Mouse (Mus musculus): ENCODE results near the gene Skil. TPM values are rescaled to one million over a fixed set of nuclear protein-coding genes. Genes with fewer than 3 reads are reported as not detected.

The Skil gene
- polyA plus RNA-seq, 1 experiment from 2014 or later, result 29.9 TPM

DNA sequence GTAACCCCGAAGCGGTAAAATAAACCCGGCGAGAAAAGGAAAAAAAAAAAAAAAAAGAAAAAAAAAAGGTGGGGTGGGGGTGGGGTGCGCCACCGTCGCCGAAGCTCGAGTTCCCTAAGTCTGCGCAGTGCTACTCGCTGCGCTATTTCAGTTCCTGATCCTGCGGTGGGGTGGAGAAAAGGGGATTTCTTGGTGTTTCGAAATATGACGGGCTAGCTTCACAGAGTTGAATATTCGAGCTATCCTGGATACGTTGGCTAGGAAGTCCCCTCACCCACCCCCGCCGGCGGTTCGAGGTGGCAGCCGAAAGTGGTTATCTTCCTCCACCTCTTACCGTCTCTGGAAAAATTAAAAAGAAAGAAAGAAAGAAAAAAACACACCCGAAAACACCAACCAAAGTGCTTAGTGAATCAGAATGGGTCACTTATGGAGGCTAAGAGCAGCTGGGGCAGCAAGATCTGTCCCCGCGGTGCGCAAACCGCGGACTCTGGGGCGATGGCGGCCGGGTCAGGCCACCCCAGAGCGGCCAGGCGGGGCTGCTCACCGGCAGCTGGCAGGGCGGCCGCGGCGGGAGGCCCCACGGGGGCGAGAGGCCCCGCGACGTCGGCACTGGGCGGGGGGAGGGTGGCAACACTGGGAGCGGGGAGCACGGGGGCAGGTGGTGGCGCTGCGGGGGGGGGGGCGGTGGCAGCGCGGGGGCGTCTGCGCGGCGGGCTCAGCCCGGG is 1.1 kb upstream of the Skil start:
- H3K27ac ChIP-seq (ENCODE audit: low read length), result peak overlapping the region; percentile 99
- H3K27me3 ChIP-seq (ENCODE audit: control insufficient read depth, insufficient read depth, low read depth, low read length), result no peaks in the 10 kb centered on the region
- H3K9me3 ChIP-seq (replicated peaks; ENCODE audit: control insufficient read depth, low read length, poor library complexity, severe bottlenecking), result no peaks in the 10 kb centered on the region
- under 1% methylated on average over 43 of the region's 58 CpGs for WGBS
- H3K4me3 ChIP-seq (ENCODE audit: low read depth, low read length), result peak overlapping the region; percentile 99
- peak overlapping the region; percentile 83 for H3K4me2 ChIP-seq (ENCODE audit: low read length)
- peak; percentile 43 for ATAC-seq
- H3K4me1 ChIP-seq (ENCODE audit: control insufficient read depth, insufficient read depth, low read length), result peaks cover 31% of the 10 kb centered on the region
- H3K9ac ChIP-seq (ENCODE audit: low read depth, low read length), result peak overlapping the region; percentile 96
- 0 out of 2 replicates have a peak, but pooled peaks cover 2% of the 10 kb centered on the region for H3K36me3 ChIP-seq (ENCODE audit: control insufficient read depth, insufficient read depth, low read length)

GRCm38 (mm10) chr3:31095179-31095490 is 277 bp downstream of the Skil start:
- Histone ChIP-seq H3K27ac (ENCODE audit: low read length) (peak overlapping the region; percentile 99), H3K27me3 (ENCODE audit: control insufficient read depth, insufficient read depth, low read depth, low read length) (no peaks in the 10 kb centered on the region), H3K9ac (ENCODE audit: low read depth, low read length) (peak overlapping the region; percentile 96), H3K36me3 (ENCODE audit: control insufficient read depth, insufficient read depth, low read length) (0 out of 2 replicates have a peak, but pooled peaks cover 2% of the 10 kb centered on the region), H3K4me2 (ENCODE audit: low read length) (peak overlapping the region; percentile 70), H3K9me3 (replicated peaks; ENCODE audit: control insufficient read depth, low read length, poor library complexity, severe bottlenecking) (no peaks in the 10 kb centered on the region), H3K4me3 (ENCODE audit: low read depth, low read length) (peak overlapping the region; percentile 99), H3K4me1 (ENCODE audit: control insufficient read depth, insufficient read depth, low read length) (peaks cover 40% of the 10 kb centered on the region)
- ATAC-seq, result no peak; the same call in 1 of the 2 replicates
- WGBS, result 1% methylated on average over 12 of the region's 39 CpGs

DNA sequence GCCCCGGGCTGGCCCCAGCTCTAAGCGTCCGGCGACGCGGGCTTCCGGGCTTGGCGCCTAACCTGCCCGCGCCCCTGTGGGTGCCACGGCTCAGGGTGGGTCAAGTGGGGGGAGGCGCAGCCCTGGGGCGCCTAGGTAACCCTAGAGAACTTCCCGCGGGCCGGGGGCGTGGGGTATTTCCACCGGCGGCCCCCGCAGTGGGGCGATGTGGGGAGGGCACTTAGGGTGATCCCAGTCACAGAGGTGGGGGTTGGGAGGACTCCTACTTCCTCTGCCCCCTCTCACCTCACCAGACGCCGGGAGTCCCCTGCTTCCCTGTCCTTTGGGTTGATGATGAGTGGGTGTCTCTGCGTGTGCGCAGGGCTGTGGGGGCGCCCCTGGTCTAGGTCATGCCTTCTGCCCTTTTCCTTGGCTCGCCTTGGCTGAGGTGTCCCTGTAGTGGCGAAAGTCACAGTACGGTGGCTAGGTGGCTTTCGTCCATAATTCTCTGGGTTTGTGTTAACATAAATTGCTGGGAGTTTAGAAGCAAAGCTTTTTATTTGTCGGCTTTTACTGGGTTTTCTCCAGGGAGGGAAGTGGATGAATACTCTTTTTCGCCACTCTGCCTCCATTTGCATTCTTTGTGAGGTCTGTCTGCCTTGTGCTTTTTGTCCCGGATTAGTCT is 765 bp downstream of the Skil start:
- ATAC-seq, result peak; percentile 43
- H3K4me3 ChIP-seq (ENCODE audit: low read depth, low read length), result peak overlapping the region; percentile 99
- WGBS, result 0% methylated on average over 25 of the region's 33 CpGs

DNA sequence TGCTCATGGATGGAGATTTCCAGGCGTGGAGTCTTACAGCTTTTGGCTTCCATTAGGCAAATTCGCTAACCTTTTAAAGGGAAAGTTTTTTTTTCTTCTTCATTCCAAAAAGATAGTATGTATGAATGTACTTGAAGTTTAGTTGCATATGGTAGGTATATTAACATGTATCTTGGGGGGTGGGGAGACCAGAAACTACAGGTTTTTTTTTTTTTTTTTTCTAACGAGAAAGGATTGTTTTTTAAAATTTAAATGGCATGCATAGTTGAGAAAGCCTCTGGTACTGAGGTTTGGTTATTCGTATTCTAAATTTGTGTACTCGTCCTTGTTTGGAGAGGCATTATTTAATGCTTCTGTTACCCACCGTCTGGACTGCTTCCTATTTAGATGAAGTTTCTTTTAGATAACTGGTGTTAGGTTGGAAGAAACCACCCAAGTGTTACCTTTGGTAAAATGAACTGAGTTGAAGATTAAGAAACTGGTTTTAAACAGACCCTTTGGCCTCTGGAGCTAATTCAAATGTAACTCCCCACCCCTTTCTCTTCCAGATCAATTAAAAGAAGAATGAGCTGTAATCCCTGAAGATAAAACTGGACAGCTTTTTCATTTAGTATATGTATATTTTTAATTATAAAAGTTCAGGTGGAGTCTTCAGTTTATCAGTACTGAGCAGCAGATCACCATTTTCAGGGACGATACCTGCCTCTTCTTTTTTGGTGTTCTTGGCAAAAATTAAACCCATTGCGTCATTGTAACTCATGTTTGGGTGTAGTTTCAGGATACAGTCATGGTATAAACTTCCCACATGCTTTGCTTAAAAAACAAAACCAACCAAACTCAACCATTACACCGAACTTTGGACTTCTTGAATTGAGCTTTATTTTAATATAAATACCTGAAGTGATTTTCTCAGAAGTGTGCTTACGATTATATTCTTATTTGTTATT is 1.6 kb downstream of the Skil start:
- 36% methylated on average over 10 of the region's 10 CpGs for WGBS
- Histone ChIP-seq H3K4me1 (ENCODE audit: control insufficient read depth, insufficient read depth, low read length) (peaks cover 49% of the 10 kb centered on the region), H3K36me3 (ENCODE audit: control insufficient read depth, insufficient read depth, low read length) (0 out of 2 replicates have a peak, but pooled peaks cover 2% of the 10 kb centered on the region), H3K9ac (ENCODE audit: low read depth, low read length) (peak overlapping the region; percentile 96), H3K9me3 (replicated peaks; ENCODE audit: control insufficient read depth, low read length, poor library complexity, severe bottlenecking) (no peaks in the 10 kb centered on the region), H3K4me2 (ENCODE audit: low read length) (peak overlapping the region; percentile 70), H3K27me3 (ENCODE audit: control insufficient read depth, insufficient read depth, low read depth, low read length) (no peaks in the 10 kb centered on the region), H3K4me3 (ENCODE audit: low read depth, low read length) (peak overlapping the region; percentile 99), H3K27ac (ENCODE audit: low read length) (peak overlapping the region; percentile 99)
- no peak for ATAC-seq

More for the DNA sequence above, 765 bp downstream of the Skil start:
- H3K4me1 ChIP-seq (ENCODE audit: control insufficient read depth, insufficient read depth, low read length), result peaks cover 43% of the 10 kb centered on the region
- H3K27me3 ChIP-seq (ENCODE audit: control insufficient read depth, insufficient read depth, low read depth, low read length), result no peaks in the 10 kb centered on the region
- peak overlapping the region; percentile 96 for H3K9ac ChIP-seq (ENCODE audit: low read depth, low read length)
- H3K4me2 ChIP-seq (ENCODE audit: low read length), result peak overlapping the region; percentile 70
- H3K27ac ChIP-seq (ENCODE audit: low read length), result peak overlapping the region; percentile 99
- H3K36me3 ChIP-seq (ENCODE audit: control insufficient read depth, insufficient read depth, low read length), result 0 out of 2 replicates have a peak, but pooled peaks cover 2% of the 10 kb centered on the region
- no peaks in the 10 kb centered on the region for H3K9me3 ChIP-seq (replicated peaks; ENCODE audit: control insufficient read depth, low read length, poor library complexity, severe bottlenecking)

GRCm38 (mm10) chr3:31097102-31097720 is 2.4 kb downstream of the Skil start:
- H3K36me3 ChIP-seq (ENCODE audit: control insufficient read depth, insufficient read depth, low read length), result 0 out of 2 replicates have a peak, but pooled peaks cover 2% of the 10 kb centered on the region
- H3K4me1 ChIP-seq (ENCODE audit: control insufficient read depth, insufficient read depth, low read length), result peaks cover 54% of the 10 kb centered on the region
- H3K9me3 ChIP-seq (replicated peaks; ENCODE audit: control insufficient read depth, low read length, poor library complexity, severe bottlenecking), result no peaks in the 10 kb centered on the region
- peak overlapping the region; percentile 42 for H3K4me2 ChIP-seq (ENCODE audit: low read length)
- no peak overlapping the region for H3K9ac ChIP-seq (ENCODE audit: low read depth, low read length)
- H3K4me3 ChIP-seq (ENCODE audit: low read depth, low read length), result no peak overlapping the region
- H3K27me3 ChIP-seq (ENCODE audit: control insufficient read depth, insufficient read depth, low read depth, low read length), result no peaks in the 10 kb centered on the region
- WGBS, result 83% methylated on average over 13 of the region's 13 CpGs
- H3K27ac ChIP-seq (ENCODE audit: low read length), result no peak overlapping the region
- ATAC-seq, result no peak

DNA sequence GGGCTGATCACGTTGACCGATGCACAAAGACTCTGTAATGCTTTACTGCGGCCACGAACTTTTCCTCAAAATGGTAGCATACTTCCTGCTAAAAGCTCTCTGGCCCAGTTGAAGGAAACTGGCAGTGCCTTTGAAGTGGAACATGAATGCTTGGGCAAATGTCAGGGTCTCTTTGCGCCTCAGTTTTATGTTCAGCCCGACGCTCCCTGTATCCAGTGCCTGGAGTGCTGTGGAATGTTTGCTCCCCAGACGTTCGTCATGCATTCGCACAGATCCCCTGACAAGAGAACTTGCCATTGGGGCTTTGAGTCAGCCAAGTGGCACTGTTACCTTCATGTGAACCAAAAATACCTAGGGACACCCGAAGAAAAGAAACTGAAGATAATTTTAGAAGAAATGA is 3.1 kb downstream of the Skil start:
- 66% methylated on average over 11 of the region's 11 CpGs for WGBS
- H3K36me3 ChIP-seq (ENCODE audit: control insufficient read depth, insufficient read depth, low read length), result 0 out of 2 replicates have a peak, but pooled peaks cover 2% of the 10 kb centered on the region
- no peak overlapping the region for H3K27ac ChIP-seq (ENCODE audit: low read length)
- peak overlapping the region; percentile 42 for H3K4me2 ChIP-seq (ENCODE audit: low read length)
- peaks cover 47% of the 10 kb centered on the region for H3K4me1 ChIP-seq (ENCODE audit: control insufficient read depth, insufficient read depth, low read length)
- no peaks in the 10 kb centered on the region for H3K9me3 ChIP-seq (replicated peaks; ENCODE audit: control insufficient read depth, low read length, poor library complexity, severe bottlenecking)
- no peak for ATAC-seq
- H3K4me3 ChIP-seq (ENCODE audit: low read depth, low read length), result no peak overlapping the region
- H3K9ac ChIP-seq (ENCODE audit: low read depth, low read length), result no peak overlapping the region
- no peaks in the 10 kb centered on the region for H3K27me3 ChIP-seq (ENCODE audit: control insufficient read depth, insufficient read depth, low read depth, low read length)

GRCm38 (mm10) chr3:31098556-31098955 is 3.7 kb downstream of the Skil start:
- no peak for ATAC-seq
- Histone ChIP-seq H3K4me1 (ENCODE audit: control insufficient read depth, insufficient read depth, low read length) (peaks cover 43% of the 10 kb centered on the region), H3K27me3 (ENCODE audit: control insufficient read depth, insufficient read depth, low read depth, low read length) (no peaks in the 10 kb centered on the region), H3K36me3 (ENCODE audit: control insufficient read depth, insufficient read depth, low read length) (0 out of 2 replicates have a peak, but pooled peaks cover 2% of the 10 kb centered on the region), H3K4me3 (ENCODE audit: low read depth, low read length) (no peak overlapping the region), H3K9ac (ENCODE audit: low read depth, low read length) (no peak overlapping the region), H3K4me2 (ENCODE audit: low read length) (peak overlapping the region; percentile 42; the same call in 1 of the 2 replicates), H3K9me3 (replicated peaks; ENCODE audit: control insufficient read depth, low read length, poor library complexity, severe bottlenecking) (no peaks in the 10 kb centered on the region), H3K27ac (ENCODE audit: low read length) (no peak overlapping the region)
- WGBS, result 82% methylated on average over 1 of the region's 1 CpGs

DNA sequence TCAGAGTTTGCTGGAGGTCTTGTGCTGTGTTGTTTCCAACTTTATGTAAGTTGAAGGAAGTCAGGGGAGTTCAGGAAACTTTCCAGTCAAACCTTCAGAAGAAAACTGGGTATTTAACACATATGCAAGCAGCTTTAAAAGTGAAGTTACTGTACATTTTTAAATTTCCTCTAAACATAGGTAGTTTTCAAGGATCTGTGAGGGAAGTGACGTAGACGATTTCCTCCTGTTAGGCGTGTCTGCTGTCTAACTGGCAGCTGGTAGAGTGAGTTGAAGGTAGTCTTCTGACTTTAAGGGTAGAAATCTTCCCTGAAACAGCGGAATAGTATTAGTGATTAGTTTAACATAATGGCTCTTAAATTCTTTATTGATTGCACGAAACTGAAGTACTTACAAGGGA is 5.2 kb downstream of the Skil start:
- WGBS, result 86% methylated on average over 5 of the region's 5 CpGs
- no peak overlapping the region for H3K4me3 ChIP-seq (ENCODE audit: low read depth, low read length)
- no peak for ATAC-seq
- H3K36me3 ChIP-seq (ENCODE audit: control insufficient read depth, insufficient read depth, low read length), result 0 out of 2 replicates have a peak, but pooled peaks cover 2% of the 10 kb centered on the region
- H3K4me2 ChIP-seq (ENCODE audit: low read length), result peak overlapping the region; percentile 43
- no peaks in the 10 kb centered on the region for H3K27me3 ChIP-seq (ENCODE audit: control insufficient read depth, insufficient read depth, low read depth, low read length)
- H3K9ac ChIP-seq (ENCODE audit: low read depth, low read length), result no peak overlapping the region
- peaks cover 46% of the 10 kb centered on the region for H3K4me1 ChIP-seq (ENCODE audit: control insufficient read depth, insufficient read depth, low read length)
- no peak overlapping the region for H3K27ac ChIP-seq (ENCODE audit: low read length)
- no peaks in the 10 kb centered on the region for H3K9me3 ChIP-seq (replicated peaks; ENCODE audit: control insufficient read depth, low read length, poor library complexity, severe bottlenecking)

Data from midbrain, embryonic 16.5 days (tissue).